Mouse (Mus musculus) liver, adult 2 months (tissue): ENCODE measurements around the gene Pik3ip1. TPM values are rescaled to one million over a fixed set of nuclear protein-coding genes. Genes with fewer than 3 reads are reported as not detected.

Source experiments
- DNase-seq: peaks from one replicate; pipeline ENCODE4 v3.0.0-alpha.2; 2011; ENCODE audit warnings: low read depth, low spot score; ENCODE audit errors: extremely low read depth
- H3K27ac ChIP-seq: fragments of 200-500 bp; replicated peaks from 2 replicates; pipeline ENCODE4 v1.5.1; 2012; ENCODE audit warnings: low read depth, mild to moderate bottlenecking, control low read depth, inconsistent platforms, low read length; ENCODE audit not compliant: insufficient read depth
- H3K27me3 ChIP-seq: fragments of 200-500 bp; 2 replicates; pipeline ENCODE4 v1.6.1; 2012; ENCODE audit warnings: mild to moderate bottlenecking, moderate library complexity, low read length, inconsistent platforms; ENCODE audit not compliant: control insufficient read depth, insufficient read depth
- H3K36me3 ChIP-seq: fragments of 200-500 bp; 2 replicates; pipeline ENCODE4 v1.6.1; 2012; ENCODE audit warnings: low read length, inconsistent platforms; ENCODE audit not compliant: control insufficient read depth, insufficient read depth
- H3K4me1 ChIP-seq: fragments of 200-500 bp; 2 replicates; pipeline ENCODE4 v1.6.1; 2011; ENCODE audit warnings: low read length; ENCODE audit not compliant: control insufficient read depth, insufficient read depth
- H3K4me3 ChIP-seq: fragments of 200-500 bp; 2 replicates; pipeline ENCODE4 v1.5.1; 2011; ENCODE audit warnings: low read depth, mild to moderate bottlenecking, control low read depth, low read length, moderate library complexity; ENCODE audit not compliant: insufficient read depth
- H3K79me2 ChIP-seq: fragments of 200-500 bp; 2 replicates; pipeline ENCODE4 v1.6.1; 2012; ENCODE audit warnings: inconsistent platforms, mild to moderate bottlenecking, low read length, moderate library complexity; ENCODE audit not compliant: control insufficient read depth, insufficient read depth
- H3K9ac ChIP-seq: fragments of 200-500 bp; 2 replicates; pipeline ENCODE4 v1.6.1; 2012; ENCODE audit warnings: low read depth, mild to moderate bottlenecking, control low read depth, inconsistent platforms, low read length
- CTCF ChIP-seq: fragments of 200-500 bp; IDR thresholded peaks from 2 replicates; pipeline ENCODE4 v1.5.1; 2011; ENCODE audit warnings: low read depth, low read length, control low read depth
- POLR2A ChIP-seq: fragments of 200-500 bp; IDR thresholded peaks from 2 replicates; pipeline ENCODE4 v1.6.1; 2011; ENCODE audit warnings: low read length, control low read depth; ENCODE audit not compliant: insufficient read depth; ENCODE audit errors: extremely low read depth
- WGBS: fragments of 180-500 bp; shearing (Covaris S2); methylation state at CpG from one replicate; pipeline ENCODE4 v1.1.7; 2018; 5-methylcytosine and 5-hydroxymethylcytosine counted together
- polyA plus RNA-seq: library from polyadenylated mRNA; depleted of rRNA; stranded (reverse); fragments of >200 nt; gene quantifications from 2 replicates; pipeline ENCODE4 v1.2.3, GENCODE M21; 2012
- total RNA-seq: library from RNA; depleted of rRNA; stranded (reverse); fragments of >200 nt; gene quantifications from 2 replicates; pipeline ENCODE4 v1.2.3, GENCODE M21; 2014

The Pik3ip1 gene
- total and polyA plus RNA-seq, 2 experiments: 0.59 to 0.83 TPM

- DNase-seq: no peak
- no peak for TF ChIP-seq POLR2A
- TF ChIP-seq CTCF: no peak
- H3K9ac ChIP-seq: no peak overlapping the region
- H3K27ac ChIP-seq: no peak overlapping the region
- peaks cover 13% of the 10 kb centered on the region for H3K36me3 ChIP-seq
- no peaks in the 10 kb centered on the region for H3K4me1 ChIP-seq
- no peaks in the 10 kb centered on the region for H3K79me2 ChIP-seq
- WGBS: 95% methylated on average over 4 of the region's 4 CpGs
- no peak overlapping the region for H3K4me3 ChIP-seq
- no peaks in the 10 kb centered on the region for H3K27me3 ChIP-seq
These were observed 24.4 kb upstream of the Pik3ip1 start for GRCm38 (mm10) chr11:3305821-3306220.

- H3K79me2 ChIP-seq: no peaks in the 10 kb centered on the region
- 93% methylated on average over 3 of the region's 3 CpGs for WGBS
- H3K27me3 ChIP-seq: no peaks in the 10 kb centered on the region
- TF ChIP-seq CTCF: no peak
- TF ChIP-seq POLR2A: no peak
- no peak overlapping the region for H3K4me3 ChIP-seq
- no peak for DNase-seq
- H3K9ac ChIP-seq: no peak overlapping the region
- no peak overlapping the region for H3K27ac ChIP-seq
- H3K4me1 ChIP-seq: no peaks in the 10 kb centered on the region
- H3K36me3 ChIP-seq: peaks cover 13% of the 10 kb centered on the region
These were observed 22.3 kb upstream of the Pik3ip1 start for GRCm38 (mm10) chr11:3307875-3308274.

- DNase-seq: no peak
- no peaks in the 10 kb centered on the region for H3K4me1 ChIP-seq
- TF ChIP-seq CTCF: no peak
- no peak for TF ChIP-seq POLR2A
- no peaks in the 10 kb centered on the region for H3K79me2 ChIP-seq
- 88% methylated on average over 4 of the region's 4 CpGs for WGBS
- H3K9ac ChIP-seq: no peak overlapping the region
- no peak overlapping the region for H3K4me3 ChIP-seq
- H3K36me3 ChIP-seq: peaks cover 13% of the 10 kb centered on the region
- no peak overlapping the region for H3K27ac ChIP-seq
- H3K27me3 ChIP-seq: no peaks in the 10 kb centered on the region
These were observed 20.3 kb upstream of the Pik3ip1 start for GRCm38 (mm10) chr11:3309884-3310283.

DNA sequence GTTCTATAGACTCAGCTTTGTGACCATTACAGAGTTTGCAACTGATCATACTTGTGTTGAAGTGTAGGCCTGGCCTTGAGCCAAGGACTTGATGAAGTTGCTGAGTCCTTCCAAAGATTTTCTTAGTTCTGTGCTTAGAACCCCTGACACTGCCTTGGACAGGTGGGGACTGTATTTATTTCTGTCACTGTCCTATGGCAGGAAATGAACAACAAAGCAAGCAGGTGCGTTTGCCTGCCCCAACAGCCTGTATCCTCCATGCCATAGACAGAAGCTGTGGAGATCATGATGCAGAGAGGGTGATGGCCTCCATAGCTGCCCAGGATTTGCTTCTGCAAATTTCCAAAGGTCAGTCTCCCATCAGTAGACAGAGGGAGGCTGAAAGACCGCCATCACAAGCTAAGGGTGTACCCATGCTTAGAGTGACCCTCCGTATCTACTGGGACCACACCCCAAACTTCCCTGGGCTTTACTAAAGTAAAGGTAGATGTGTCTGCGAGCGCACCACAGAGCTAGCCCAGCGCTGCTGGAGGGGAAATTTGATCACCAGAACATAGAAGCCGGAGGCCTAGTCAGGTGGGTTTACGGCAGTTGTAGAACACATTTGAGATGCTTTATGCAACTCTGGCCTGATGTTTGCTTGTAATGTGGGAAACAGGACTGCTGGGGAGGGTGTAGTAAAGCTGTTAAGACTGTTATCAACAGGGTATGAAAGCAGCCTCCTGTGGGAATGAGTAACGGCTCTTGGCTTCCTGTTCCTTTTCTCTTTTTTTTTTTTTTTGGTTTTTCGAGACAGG lies 19.2 kb upstream of the Pik3ip1 start:
- peaks cover 13% of the 10 kb centered on the region for H3K36me3 ChIP-seq
- no peak overlapping the region for H3K27ac ChIP-seq
- H3K4me3 ChIP-seq: no peak overlapping the region
- H3K79me2 ChIP-seq: no peaks in the 10 kb centered on the region
- no peak for DNase-seq
- no peaks in the 10 kb centered on the region for H3K27me3 ChIP-seq
- H3K9ac ChIP-seq: no peak overlapping the region
- 90% methylated on average over 10 of the region's 10 CpGs for WGBS
- no peak for TF ChIP-seq CTCF
- TF ChIP-seq POLR2A: no peak
- no peaks in the 10 kb centered on the region for H3K4me1 ChIP-seq

DNA sequence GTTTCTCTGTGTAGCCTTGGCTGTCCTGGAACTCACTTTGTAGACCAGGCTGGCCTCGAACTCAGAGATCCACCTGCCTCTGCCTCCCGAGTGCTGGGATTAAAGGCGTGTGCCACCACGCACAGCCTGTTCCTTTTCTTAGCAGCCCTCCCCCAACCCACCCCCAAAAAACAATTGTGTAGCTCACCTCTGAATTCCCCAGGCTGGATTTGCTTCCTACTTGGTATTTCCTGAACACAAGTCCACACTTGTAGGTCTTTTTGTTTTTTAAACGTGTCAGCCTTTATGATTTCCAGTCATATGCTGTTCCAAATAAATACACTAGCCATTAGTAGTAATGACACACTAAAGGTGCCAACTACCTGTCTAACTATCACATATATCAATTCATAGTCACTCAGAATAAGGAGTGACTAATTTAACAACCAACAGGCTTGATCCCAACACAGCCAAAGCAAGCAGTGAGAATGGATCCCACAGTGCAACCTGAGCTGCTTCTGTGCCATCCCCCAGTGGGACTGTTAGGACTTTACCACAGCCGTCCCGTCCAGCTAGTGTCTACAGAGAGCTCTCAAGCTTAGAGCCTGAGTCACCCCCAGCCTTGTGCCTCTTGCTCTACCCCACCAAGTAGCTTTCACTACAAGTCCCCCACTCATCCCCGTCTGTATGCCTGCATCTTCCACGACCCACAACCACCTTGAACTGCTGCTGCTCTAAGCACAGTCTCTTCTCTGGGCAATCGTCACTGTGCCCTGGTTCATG lies 18.4 kb upstream of the Pik3ip1 start:
- DNase-seq: no peak
- H3K79me2 ChIP-seq: no peaks in the 10 kb centered on the region
- no peaks in the 10 kb centered on the region for H3K4me1 ChIP-seq
- 83% methylated on average over 10 of the region's 10 CpGs for WGBS
- H3K36me3 ChIP-seq: peaks cover 13% of the 10 kb centered on the region
- TF ChIP-seq CTCF (no peak), POLR2A (no peak)
- H3K27ac ChIP-seq: no peak overlapping the region
- no peak overlapping the region for H3K9ac ChIP-seq
- no peak overlapping the region for H3K4me3 ChIP-seq
- H3K27me3 ChIP-seq: no peaks in the 10 kb centered on the region
